Mouse (Mus musculus) heart, postnatal 0 days (tissue): ENCODE results near the gene Macf1. TPM values are rescaled to one million over a fixed set of nuclear protein-coding genes. Genes with fewer than 3 reads are reported as not detected.

Experiments
- ATAC-seq: fragments of 200-750 bp; cut with Nextera tagmentation; 2 replicates; pipeline ENCODE4 v1.8.0; 2017; ENCODE audit warnings: low read depth, moderate number of reproducible peaks, moderate library complexity; ENCODE audit not compliant: insufficient read depth
- DNase-seq: peaks from one replicate; pipeline ENCODE4 v3.0.0-alpha.2; 2016; ENCODE audit warnings: low spot score
- H3K27ac ChIP-seq: fragments of 300-500 bp; sonication (generic); 2 replicates; pipeline ENCODE4 v1.5.1; 2014; ENCODE audit warnings: low read depth, mild to moderate bottlenecking
- H3K27me3 ChIP-seq: fragments of 300-500 bp; sonication (generic); 2 replicates; pipeline ENCODE4 v1.6.1; 2014; ENCODE audit warnings: low read length, mixed read lengths; ENCODE audit not compliant: control insufficient read depth, insufficient read depth
- H3K36me3 ChIP-seq: fragments of 300-500 bp; sonication (generic); replicated peaks from 2 replicates; pipeline ENCODE4 v1.6.1; 2014; ENCODE audit warnings: low read length, mixed read lengths; ENCODE audit not compliant: control insufficient read depth, insufficient read depth
- H3K4me1 ChIP-seq: fragments of 300-500 bp; sonication (generic); 2 replicates; pipeline ENCODE4 v1.6.1; 2014; ENCODE audit warnings: antibody characterized with exemption; ENCODE audit not compliant: control insufficient read depth, insufficient read depth
- H3K4me2 ChIP-seq: fragments of 300-500 bp; sonication (generic); 2 replicates; pipeline ENCODE4 v1.6.1; 2014; ENCODE audit warnings: low read depth, mild to moderate bottlenecking, low read length, moderate library complexity
- H3K4me3 ChIP-seq: fragments of 300-500 bp; sonication (generic); 2 replicates; pipeline ENCODE4 v1.5.1; 2014; ENCODE audit warnings: low read depth, low read length
- H3K9ac ChIP-seq: fragments of 300-500 bp; sonication (generic); replicated peaks from 2 replicates; pipeline ENCODE4 v1.6.1; 2014; ENCODE audit warnings: low read depth, low read length, mixed read lengths
- H3K9me3 ChIP-seq: fragments of 300-500 bp; sonication (generic); replicated peaks from 2 replicates; pipeline ENCODE4 v1.6.1; 2016; ENCODE audit warnings: low read length; ENCODE audit not compliant: control insufficient read depth
- CTCF ChIP-seq: IDR thresholded peaks from 2 replicates; pipeline ENCODE4 v1.5.1; 2016; ENCODE audit warnings: antibody characterized with exemption, control low read depth, low read depth
- EP300 ChIP-seq: IDR thresholded peaks from 2 replicates; pipeline ENCODE4 v1.6.1; 2016; ENCODE audit warnings: antibody characterized with exemption, low read depth
- WGBS: fragments of 180-500 bp; shearing (Covaris S2); extraction: QIAGEN DNeasy Blood & Tissue Kit; methylation state at CpG from one replicate; pipeline ENCODE4 v1.1.7; 2014; 5-methylcytosine and 5-hydroxymethylcytosine counted together
- polyA plus RNA-seq: library from polyadenylated mRNA; unstranded; fragments of >200 nt; fragmentation: Nextera tagmentation; extraction: Ambion mirVana; gene quantifications from 2 replicates; pipeline ENCODE4 v1.2.1, GENCODE M21; 2015
- total RNA-seq: library from RNA; depleted of rRNA; stranded (reverse); fragments of >200 nt; gene quantifications from 2 replicates; pipeline ENCODE4 v1.2.3, GENCODE M21; 2014; ENCODE audit warnings: low replicate concordance

Gene Macf1
- total and polyA plus RNA-seq, 2 experiments from 2014 or later = 41.4 to 236 TPM

GRCm38 (mm10) chr4:123588353-123589301 is 95.5 kb downstream of the Macf1 start:
- H3K36me3 ChIP-seq = no peaks in the 10 kb centered on the region
- DNase-seq (peak; percentile 74), ATAC-seq (peak; percentile 80)
- H3K27ac ChIP-seq = peak overlapping the region; percentile 72
- H3K4me2 ChIP-seq = no peak overlapping the region
- H3K9ac ChIP-seq = no peak overlapping the region
- H3K4me1 ChIP-seq = peaks cover 12% of the 10 kb centered on the region
- H3K27me3 ChIP-seq = no peaks in the 10 kb centered on the region
- TF ChIP-seq CTCF = peak; percentile 55
- no peak for TF ChIP-seq EP300
- no peaks in the 10 kb centered on the region for H3K9me3 ChIP-seq
- 19% methylated on average over 7 of the region's 7 CpGs for WGBS
- no peak overlapping the region for H3K4me3 ChIP-seq

GRCm38 (mm10) chr4:123587616-123588015 is 96.5 kb downstream of the Macf1 start:
- Histone ChIP-seq H3K4me3 (no peak overlapping the region), H3K27ac (no peak overlapping the region)
- 89% methylated on average over 3 of the region's 3 CpGs for WGBS

GRCm38 (mm10) chr4:123584720-123585093 is 99.5 kb downstream of the Macf1 start:
- no peaks in the 10 kb centered on the region for H3K27me3 ChIP-seq
- WGBS = 61% methylated on average over 3 of the region's 3 CpGs
- no peak for DNase-seq
- no peak overlapping the region for H3K9ac ChIP-seq
- H3K4me2 ChIP-seq = no peak overlapping the region
- no peak for ATAC-seq
- H3K4me1 ChIP-seq = peaks cover 4% of the 10 kb centered on the region; the same call in 1 of the 2 replicates
- no peaks in the 10 kb centered on the region for H3K9me3 ChIP-seq
- TF ChIP-seq CTCF (no peak), EP300 (no peak)
- no peak overlapping the region for H3K4me3 ChIP-seq
- no peak overlapping the region for H3K27ac ChIP-seq
- H3K36me3 ChIP-seq = no peaks in the 10 kb centered on the region

More at GRCm38 (mm10) chr4:123587616-123588015, 96.5 kb downstream of the Macf1 start:
- no peak for ATAC-seq
- TF ChIP-seq EP300 (no peak), CTCF (no peak)
- no peaks in the 10 kb centered on the region for H3K9me3 ChIP-seq
- H3K36me3 ChIP-seq = no peaks in the 10 kb centered on the region
- no peak overlapping the region for H3K9ac ChIP-seq
- H3K4me1 ChIP-seq = peaks cover 4% of the 10 kb centered on the region; the same call in 1 of the 2 replicates
- no peak for DNase-seq
- no peaks in the 10 kb centered on the region for H3K27me3 ChIP-seq
- no peak overlapping the region for H3K4me2 ChIP-seq

- TF ChIP-seq EP300 (no peak), CTCF (peak; percentile 84)
- Histone ChIP-seq H3K27ac (no peak overlapping the region), H3K9me3 (no peaks in the 10 kb centered on the region), H3K4me2 (no peak overlapping the region), H3K36me3 (no peaks in the 10 kb centered on the region), H3K9ac (no peak overlapping the region), H3K4me3 (no peak overlapping the region), H3K4me1 (peaks cover under 1% of the 10 kb centered on the region; the same call in 1 of the 2 replicates), H3K27me3 (no peaks in the 10 kb centered on the region)
- peak; percentile 73 for DNase-seq
- WGBS = 24% methylated on average over 8 of the region's 8 CpGs
- ATAC-seq = 0 out of 2 replicates have a peak, but pooled peaks have one; percentile 51
These were observed 100.0 kb downstream of the Macf1 start for GRCm38 (mm10) chr4:123584084-123584719.

GRCm38 (mm10) chr4:123577469-123578088 is 106.6 kb downstream of the Macf1 start:
- Histone ChIP-seq H3K36me3 (no peaks in the 10 kb centered on the region), H3K4me1 (no peaks in the 10 kb centered on the region), H3K4me2 (no peak overlapping the region), H3K27ac (peak overlapping the region; percentile 48), H3K27me3 (no peaks in the 10 kb centered on the region), H3K9ac (no peak overlapping the region), H3K4me3 (no peak overlapping the region), H3K9me3 (no peaks in the 10 kb centered on the region)
- DNase-seq = no peak
- ATAC-seq = no peak
- 29% methylated on average over 2 of the region's 2 CpGs for WGBS
- TF ChIP-seq CTCF (no peak), EP300 (no peak)
